Mouse (Mus musculus): ENCODE measurements around the gene Capza3. TPM values are rescaled to one million over a fixed set of nuclear protein-coding genes. Genes with fewer than 3 reads are reported as not detected.

Gene Capza3
- not detected in 2 replicates for polyA plus RNA-seq (2012; rRNA removed)

DNA sequence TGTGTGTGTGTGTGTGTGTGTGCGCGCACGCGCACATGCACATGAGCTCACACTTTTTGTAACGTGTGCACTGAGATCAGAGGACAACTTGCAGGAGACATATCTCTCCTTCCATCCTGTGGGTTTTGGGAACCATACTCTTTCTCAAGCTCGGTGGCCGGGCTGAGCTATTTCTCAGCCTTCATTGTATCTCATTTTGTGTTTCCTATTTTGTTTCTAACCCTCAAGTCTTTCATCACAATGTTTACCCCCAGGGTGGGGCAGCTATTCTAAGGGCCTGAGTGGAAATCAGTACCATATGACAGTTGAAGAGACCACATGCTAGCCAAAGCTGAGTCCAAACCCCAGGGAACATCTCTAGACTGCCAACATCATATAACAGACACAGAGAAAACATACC lies at the start of gene Capza3:
Gene Capza3, plus strand, starts transcription at position 301 of the 400 bp plus-strand sequence.
- no peak for DNase-seq (ENCODE audit: low read depth, low spot score)
- WGBS = 96% methylated on average over 7 of the region's 7 CpGs

DNA sequence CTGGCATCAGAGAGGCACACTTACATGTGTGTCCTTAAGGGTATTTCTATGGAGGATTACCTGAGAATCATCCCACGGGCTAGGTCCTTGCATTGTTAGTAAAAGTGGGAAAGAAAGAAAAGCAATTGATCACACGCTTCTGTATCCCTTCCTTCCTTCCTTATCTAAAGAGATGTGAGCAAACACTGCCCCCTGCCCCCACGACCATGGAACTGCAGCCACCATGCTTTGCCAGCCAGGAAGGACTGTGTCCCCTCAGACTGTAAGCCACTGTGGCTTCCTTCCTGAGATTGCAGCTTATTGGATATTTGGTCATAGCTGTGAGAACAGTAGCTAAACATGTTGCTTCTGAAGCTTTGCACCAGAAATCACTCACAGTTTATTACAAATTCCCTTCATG lies 35.9 kb upstream of the Capza3 start:
- DNase-seq (ENCODE audit: low read depth, low spot score) = no peak
- 83% methylated on average over 3 of the region's 3 CpGs for WGBS

DNA sequence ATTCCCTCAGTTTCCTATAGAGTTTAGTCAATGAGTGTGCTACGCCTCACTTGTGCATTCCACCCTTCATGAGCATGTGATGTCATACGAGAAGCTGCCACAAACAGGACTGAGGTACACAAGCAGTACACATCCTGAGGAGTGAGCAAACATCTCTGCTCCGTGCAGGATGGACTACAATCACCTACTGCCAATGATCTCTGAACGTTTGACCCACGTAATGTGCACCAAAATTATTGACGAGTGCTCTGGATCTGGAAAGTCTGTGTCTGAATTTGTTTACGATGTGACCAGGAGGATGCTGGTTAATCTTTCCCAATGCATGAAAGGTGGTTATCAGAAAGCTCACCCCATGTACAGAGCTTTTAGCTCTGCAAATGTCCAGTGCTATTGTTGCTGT lies 16.6 kb upstream of the Capza3 start:
- DNase-seq (ENCODE audit: low read depth, low spot score) = no peak
- 65% methylated on average over 7 of the region's 7 CpGs for WGBS

DNA sequence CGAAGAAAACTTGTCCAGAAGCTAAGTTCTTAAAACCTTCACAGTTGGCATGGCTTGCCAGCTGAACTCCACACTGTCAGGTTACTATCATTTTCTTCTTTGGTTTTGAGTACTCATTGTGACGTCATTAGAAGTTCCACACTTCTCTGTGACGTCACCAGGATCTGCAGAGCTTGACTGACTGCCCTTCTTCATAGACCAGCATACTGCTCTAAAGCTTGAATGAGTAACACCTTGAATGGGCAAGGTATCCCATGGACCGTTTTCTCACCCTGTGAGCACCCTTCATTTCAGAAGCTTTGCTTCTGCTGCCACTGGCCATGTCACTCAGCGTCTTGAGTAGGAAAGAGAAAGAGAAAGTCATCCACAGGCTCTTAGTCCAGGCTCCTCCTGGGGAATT lies 305 bp downstream of the Capza3 start, which contains the start of gene Plcz1:
Gene Plcz1, minus strand, starts transcription at position 101 of the 400 bp plus-strand sequence.
- WGBS = 92% methylated on average over 5 of the region's 5 CpGs
- DNase-seq (ENCODE audit: low read depth, low spot score) = no peak

DNA sequence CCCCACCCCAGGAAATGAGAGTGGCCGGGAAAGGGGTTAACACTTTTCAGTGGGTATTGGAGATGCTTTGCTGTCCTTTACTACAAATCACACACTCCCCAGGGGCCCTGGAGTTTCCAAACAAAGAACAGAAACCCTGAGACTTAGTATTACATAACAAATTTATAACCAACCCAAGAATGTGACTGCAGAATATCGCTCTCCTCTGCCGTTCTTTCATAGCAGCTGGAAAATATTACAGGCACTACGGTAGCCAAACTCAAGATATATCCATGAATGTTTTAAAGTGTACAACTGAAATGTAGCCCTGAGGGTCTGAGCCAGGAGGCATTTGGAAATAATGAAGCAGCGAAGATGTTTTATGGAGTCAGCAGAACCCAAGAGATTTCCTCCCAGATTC lies 10.4 kb downstream of the Capza3 start:
- no peak for DNase-seq (ENCODE audit: low read depth, low spot score)
- 72% methylated on average over 5 of the region's 5 CpGs for WGBS

DNA sequence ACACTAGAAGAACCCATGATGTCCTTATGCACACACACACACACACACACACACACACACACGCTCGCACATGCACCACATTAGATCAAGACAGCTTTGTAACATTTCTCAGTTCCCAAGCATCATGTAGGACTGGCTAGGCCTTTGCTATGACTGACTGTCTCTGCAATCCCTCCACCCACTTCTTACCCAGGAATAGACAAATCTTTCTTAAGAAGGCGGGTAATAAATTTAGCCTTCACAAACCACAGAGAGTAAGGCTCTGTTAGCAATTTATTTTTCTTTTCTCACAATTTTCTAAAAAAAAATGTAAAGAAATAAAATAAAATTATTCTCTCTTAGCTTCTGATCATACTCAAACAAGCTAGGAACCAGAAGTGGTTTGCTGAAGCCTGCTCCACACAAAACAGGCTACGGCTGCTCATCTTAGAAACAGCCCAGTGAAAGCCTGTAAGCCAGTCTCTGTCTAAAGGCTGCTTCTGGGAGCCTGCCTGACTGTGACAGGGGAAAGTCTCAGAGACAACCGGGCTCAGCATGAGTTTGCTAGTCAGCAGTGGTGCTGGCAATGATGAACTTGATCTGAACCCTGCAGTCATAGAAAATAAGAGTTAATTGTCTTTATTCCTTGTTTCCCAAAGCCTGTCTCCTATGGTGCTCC lies 13.3 kb downstream of the Capza3 start:
- WGBS = 84% methylated on average over 5 of the region's 5 CpGs
- no peak for DNase-seq (ENCODE audit: low read depth, low spot score)

DNA sequence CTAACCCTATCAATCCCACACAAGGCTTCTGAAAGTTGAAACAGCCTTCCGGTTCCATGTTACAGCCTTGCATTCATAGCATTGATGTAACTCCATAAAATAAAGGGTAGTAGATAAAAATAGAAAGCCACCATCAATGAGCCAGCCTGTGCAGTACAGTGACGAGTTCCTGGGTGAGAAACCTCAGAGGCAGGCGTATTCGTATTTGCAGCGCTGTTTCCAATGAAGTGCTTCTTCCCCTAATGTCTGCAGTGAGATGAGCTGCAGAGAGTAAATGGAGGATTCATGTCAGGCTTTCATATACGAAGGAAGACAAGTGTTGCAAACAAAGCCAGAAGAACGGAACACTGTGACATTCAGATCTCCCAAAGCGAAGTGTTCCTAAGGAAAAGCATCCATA lies 28.1 kb downstream of the Capza3 start:
- 87% methylated on average over 8 of the region's 8 CpGs for WGBS

DNA sequence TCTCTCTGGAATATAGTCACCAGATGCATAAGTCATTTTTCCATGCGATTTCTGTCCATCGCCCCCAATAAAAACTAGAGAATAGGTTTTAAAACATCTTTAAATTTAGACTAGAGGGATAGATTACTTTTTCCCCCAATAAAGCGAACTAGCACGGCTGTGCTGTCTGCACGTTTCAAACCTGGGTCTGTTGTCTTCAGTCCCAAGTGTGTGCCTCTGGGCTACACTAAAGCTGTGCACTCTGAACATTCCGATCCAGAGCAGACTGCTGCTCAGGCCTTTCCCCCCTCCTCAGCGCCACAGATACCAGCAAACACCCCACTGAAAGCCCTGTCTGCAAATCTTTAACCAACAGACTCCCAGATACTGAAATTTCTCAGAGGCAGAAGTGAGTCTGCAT lies 39.9 kb downstream of the Capza3 start:
- DNase-seq (ENCODE audit: low read depth, low spot score) = no peak
- WGBS = 74% methylated on average over 7 of the region's 7 CpGs

More for the DNA sequence above, 28.1 kb downstream of the Capza3 start:
- no peak for DNase-seq (ENCODE audit: low read depth, low spot score)

DNA sequence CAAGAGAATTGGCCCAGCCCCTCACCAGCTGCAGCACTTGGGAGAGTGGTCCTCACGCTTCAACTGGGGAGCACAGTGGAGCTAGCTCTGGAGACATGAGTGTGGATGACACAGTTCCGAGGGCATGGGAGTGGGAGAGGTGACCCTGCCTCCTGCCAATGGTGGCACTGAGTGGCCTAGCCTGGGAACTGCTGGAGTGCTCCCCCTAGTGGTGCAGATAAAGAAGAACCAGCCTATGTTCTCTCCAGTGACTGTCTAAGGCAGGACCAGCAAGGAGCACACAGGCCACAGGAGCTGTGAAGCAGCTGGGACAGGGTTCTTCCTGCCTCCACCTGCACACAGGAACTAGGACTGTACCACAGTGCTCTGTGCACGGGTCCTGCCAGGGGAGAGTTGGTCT lies 40.7 kb downstream of the Capza3 start:
- WGBS = 89% methylated on average over 3 of the region's 3 CpGs
- DNase-seq (ENCODE audit: low read depth, low spot score) = no peak

DNA sequence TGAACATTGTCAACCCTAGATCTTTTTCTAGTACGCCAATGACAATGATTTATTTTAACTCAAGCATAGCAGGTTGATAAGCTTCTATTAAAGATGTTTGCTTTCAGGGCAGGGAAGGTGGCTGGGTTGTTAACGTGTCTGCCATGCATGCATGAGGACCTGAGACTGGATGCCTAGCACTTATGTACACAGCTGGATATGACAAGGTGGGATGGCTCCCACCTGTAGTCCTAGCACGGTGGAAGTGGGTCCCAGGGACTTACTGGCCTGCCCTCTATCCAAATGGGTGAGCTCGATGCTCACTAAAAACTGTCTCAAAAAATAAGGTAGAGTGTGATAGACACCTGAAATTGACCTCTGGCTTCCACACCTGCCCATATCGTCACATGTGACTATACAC lies 48.8 kb downstream of the Capza3 start:
- DNase-seq (ENCODE audit: low read depth, low spot score) = no peak
- 39% methylated on average over 5 of the region's 5 CpGs for WGBS

Other genes with a start within 250 kb of the Capza3 start
- not detected in 2 replicates for gene Plcz1, start 205 bp downstream of the Capza3 start, polyA plus RNA-seq (2012; rRNA removed)